Mouse (Mus musculus) forebrain, embryonic 10.5 days (tissue): ENCODE results near the gene Prkn. TPM values are rescaled to one million over a fixed set of nuclear protein-coding genes. Genes with fewer than 3 reads are reported as not detected.

Source experiments
- DNase-seq: peaks from one replicate; pipeline ENCODE4 v3.0.0-alpha.2; 2017; ENCODE audit warnings: low spot score; ENCODE audit errors: extremely low spot score
- H3K27ac ChIP-seq: fragments of 300-500 bp; sonication (generic); 2 replicates; pipeline ENCODE4 v1.5.1; 2016; ENCODE audit warnings: mild to moderate bottlenecking
- H3K27me3 ChIP-seq: fragments of 300-500 bp; sonication (generic); 2 replicates; pipeline ENCODE4 v1.6.1; 2016; ENCODE audit warnings: mild to moderate bottlenecking; ENCODE audit not compliant: poor library complexity, severe bottlenecking
- H3K36me3 ChIP-seq: fragments of 300-500 bp; sonication (generic); replicated peaks from 2 replicates; pipeline ENCODE4 v1.6.1; 2016; ENCODE audit warnings: mild to moderate bottlenecking, moderate library complexity
- H3K4me1 ChIP-seq: fragments of 300-500 bp; sonication (generic); 2 replicates; pipeline ENCODE4 v1.6.1; 2016
- H3K4me3 ChIP-seq: fragments of 300-500 bp; sonication (generic); 2 replicates; pipeline ENCODE4 v1.5.1; 2016; ENCODE audit warnings: mild to moderate bottlenecking, moderate library complexity
- H3K9me3 ChIP-seq: fragments of 300-500 bp; sonication (generic); 2 replicates; pipeline ENCODE4 v1.6.1; 2016; ENCODE audit warnings: mild to moderate bottlenecking, moderate library complexity
- WGBS: fragments of 180-500 bp; shearing (Covaris S2); methylation state at CpG from one replicate; pipeline ENCODE4 v1.1.7; 2016; 5-methylcytosine and 5-hydroxymethylcytosine counted together
- polyA plus RNA-seq: library from polyadenylated mRNA; unstranded; fragments of >200 nt; fragmentation: Nextera tagmentation; extraction: Ambion mirVana; gene quantifications from 2 replicates; pipeline ENCODE4 v1.2.1, GENCODE M21; 2016

Prkn gene
- polyA plus RNA-seq, 1 experiment from 2014 or later, result 0.81 TPM

- Histone ChIP-seq H3K36me3 (no peaks in the 10 kb centered on the region), H3K4me3 (no peak overlapping the region), H3K9me3 (no peaks in the 10 kb centered on the region), H3K4me1 (peaks cover 5% of the 10 kb centered on the region), H3K27me3 (peaks cover 3% of the 10 kb centered on the region), H3K27ac (peak overlapping the region; percentile 54; the same call in 1 of the 2 replicates)
- WGBS, result 75% methylated on average over 6 of the region's 6 CpGs
- DNase-seq, result no peak
These were observed 1198.3 kb downstream of the Prkn start for GRCm38 (mm10) chr17:12038499-12038898.

GRCm38 (mm10) chr17:12039188-12039587 is 1199.0 kb downstream of the Prkn start:
- Histone ChIP-seq H3K27ac (peak overlapping the region; percentile 54; the same call in 1 of the 2 replicates), H3K4me1 (peaks cover 5% of the 10 kb centered on the region), H3K9me3 (no peaks in the 10 kb centered on the region), H3K36me3 (no peaks in the 10 kb centered on the region), H3K27me3 (peaks cover 9% of the 10 kb centered on the region), H3K4me3 (no peak overlapping the region)
- peak; percentile 82 for DNase-seq
- WGBS, result 2% methylated on average over 9 of the region's 9 CpGs

DNA sequence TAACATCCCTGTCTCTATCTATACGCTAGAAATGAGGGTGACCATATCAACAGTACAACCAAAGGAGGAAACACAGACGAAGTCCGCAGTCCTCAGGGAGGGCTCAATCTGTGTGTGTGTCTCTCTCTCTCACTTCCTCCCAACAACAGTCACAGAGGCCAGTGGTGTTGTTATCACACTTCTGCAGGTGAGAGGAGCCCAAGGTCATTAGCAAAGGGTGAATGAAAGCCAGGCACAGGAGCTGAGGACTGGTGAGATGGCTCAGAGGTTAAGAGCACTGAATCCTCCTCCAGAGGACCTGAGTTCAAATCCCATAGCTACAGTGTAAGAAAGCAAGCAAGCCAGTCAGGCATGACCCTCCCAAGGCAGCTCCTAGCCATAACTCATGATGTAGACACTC is 1199.7 kb downstream of the Prkn start:
- no peak overlapping the region for H3K4me3 ChIP-seq
- no peaks in the 10 kb centered on the region for H3K36me3 ChIP-seq
- peaks cover 12% of the 10 kb centered on the region for H3K4me1 ChIP-seq
- peak overlapping the region; percentile 51; the same call in 1 of the 2 replicates for H3K27ac ChIP-seq
- H3K27me3 ChIP-seq, result peaks cover 16% of the 10 kb centered on the region
- DNase-seq, result no peak
- H3K9me3 ChIP-seq, result no peaks in the 10 kb centered on the region
- 80% methylated on average over 3 of the region's 3 CpGs for WGBS

DNA sequence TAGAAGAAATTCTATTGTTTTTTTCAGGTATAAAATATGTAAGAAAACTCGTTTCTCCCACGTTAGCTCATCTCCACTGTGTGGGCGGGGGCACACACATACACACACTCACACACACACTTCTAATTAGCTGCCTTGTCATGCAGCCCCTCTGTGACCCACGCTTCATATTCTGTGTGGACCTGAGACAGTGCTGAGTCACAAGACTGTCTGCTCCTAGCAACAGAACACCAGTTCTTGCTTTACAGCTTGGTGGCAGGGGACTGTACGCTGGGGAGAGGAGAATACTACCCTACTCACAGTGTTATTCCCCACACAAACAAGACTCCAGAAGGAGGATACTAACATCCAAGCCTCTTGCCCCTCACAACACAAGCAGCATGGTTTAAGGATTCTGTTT is 1200.4 kb downstream of the Prkn start:
- no peak overlapping the region for H3K27ac ChIP-seq
- DNase-seq, result no peak
- no peak overlapping the region for H3K4me3 ChIP-seq
- H3K36me3 ChIP-seq, result no peaks in the 10 kb centered on the region
- H3K27me3 ChIP-seq, result peaks cover 20% of the 10 kb centered on the region
- WGBS, result 91% methylated on average over 5 of the region's 5 CpGs
- no peaks in the 10 kb centered on the region for H3K9me3 ChIP-seq
- H3K4me1 ChIP-seq, result peaks cover 15% of the 10 kb centered on the region

DNA sequence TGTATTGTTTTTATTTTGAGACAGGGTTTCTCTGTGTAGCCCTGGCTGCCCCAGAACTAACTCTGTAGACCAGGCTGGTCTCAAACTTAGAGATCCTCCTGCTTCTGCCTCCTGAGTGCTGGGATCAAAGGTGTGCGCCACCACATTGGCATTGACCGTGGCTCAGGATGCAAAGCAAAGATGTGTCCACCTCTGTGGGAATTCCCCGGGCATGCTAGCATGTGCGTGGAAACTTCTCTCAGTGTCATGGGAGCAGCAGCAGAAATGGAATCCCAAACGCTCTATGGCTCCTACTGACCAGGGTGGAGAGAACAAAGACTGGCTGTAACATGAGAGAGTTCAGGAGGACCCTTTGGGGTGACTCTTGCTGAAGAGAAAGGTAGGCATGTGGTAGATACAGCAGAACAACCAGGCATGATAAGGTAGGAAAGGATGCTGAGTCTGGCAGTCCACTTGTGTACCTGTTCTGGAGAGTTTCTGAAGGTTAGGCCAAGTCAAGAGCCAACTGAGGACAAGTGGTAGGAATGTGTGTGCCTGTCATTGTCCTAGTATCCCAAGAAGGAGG is 1201.0 kb downstream of the Prkn start:
- H3K4me1 ChIP-seq, result peaks cover 20% of the 10 kb centered on the region
- WGBS, result 93% methylated on average over 5 of the region's 5 CpGs
- H3K27me3 ChIP-seq, result peaks cover 26% of the 10 kb centered on the region

GRCm38 (mm10) chr17:12042561-12043256 is 1202.5 kb downstream of the Prkn start:
- Histone ChIP-seq H3K4me3 (no peak overlapping the region), H3K9me3 (no peaks in the 10 kb centered on the region), H3K27me3 (peaks cover 34% of the 10 kb centered on the region), H3K27ac (no peak overlapping the region), H3K4me1 (peaks cover 24% of the 10 kb centered on the region), H3K36me3 (no peaks in the 10 kb centered on the region)
- no peak for DNase-seq
- 68% methylated on average over 14 of the region's 14 CpGs for WGBS

More for the DNA sequence above, 1201.0 kb downstream of the Prkn start:
- Histone ChIP-seq H3K36me3 (no peaks in the 10 kb centered on the region), H3K9me3 (no peaks in the 10 kb centered on the region), H3K27ac (no peak overlapping the region), H3K4me3 (no peak overlapping the region)
- no peak for DNase-seq

- Histone ChIP-seq H3K36me3 (no peaks in the 10 kb centered on the region), H3K9me3 (no peaks in the 10 kb centered on the region), H3K27ac (no peak overlapping the region), H3K4me3 (no peak overlapping the region), H3K27me3 (peaks cover 37% of the 10 kb centered on the region), H3K4me1 (peaks cover 25% of the 10 kb centered on the region)
- WGBS, result 52% methylated on average over 8 of the region's 8 CpGs
- no peak for DNase-seq
These were observed 1204.0 kb downstream of the Prkn start for GRCm38 (mm10) chr17:12044222-12044621.

GRCm38 (mm10) chr17:12045861-12046273 is 1205.7 kb downstream of the Prkn start:
- Histone ChIP-seq H3K27ac (no peak overlapping the region), H3K4me3 (no peak overlapping the region), H3K27me3 (peaks cover 37% of the 10 kb centered on the region), H3K4me1 (peaks cover 19% of the 10 kb centered on the region), H3K9me3 (no peaks in the 10 kb centered on the region), H3K36me3 (no peaks in the 10 kb centered on the region)
- DNase-seq, result no peak
- 58% methylated on average over 5 of the region's 5 CpGs for WGBS

DNA sequence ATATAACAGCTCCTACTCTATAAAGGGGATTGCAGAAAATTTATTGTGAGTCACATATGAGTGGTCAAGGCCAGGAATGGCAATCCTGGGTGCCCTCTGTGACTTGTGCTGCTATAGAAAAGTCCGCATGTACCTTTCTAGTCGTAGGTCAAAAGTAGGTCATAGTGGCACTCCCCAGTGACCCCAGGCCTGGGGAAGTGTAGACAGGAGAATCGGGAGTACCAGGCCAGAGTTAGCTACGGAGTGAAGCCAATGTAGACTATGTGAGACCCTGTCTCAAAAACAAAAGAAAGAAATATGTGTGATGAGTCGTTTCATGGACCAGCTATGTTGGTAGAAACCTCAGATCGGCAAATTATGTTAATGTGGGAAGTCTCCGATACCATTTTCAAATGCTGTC is 1206.8 kb downstream of the Prkn start:
- no peaks in the 10 kb centered on the region for H3K9me3 ChIP-seq
- no peaks in the 10 kb centered on the region for H3K36me3 ChIP-seq
- H3K4me1 ChIP-seq, result peaks cover 19% of the 10 kb centered on the region
- H3K27ac ChIP-seq, result no peak overlapping the region
- WGBS, result 65% methylated on average over 7 of the region's 7 CpGs
- H3K4me3 ChIP-seq, result no peak overlapping the region
- no peak for DNase-seq
- H3K27me3 ChIP-seq, result peaks cover 37% of the 10 kb centered on the region

GRCm38 (mm10) chr17:12047523-12047922 is 1207.3 kb downstream of the Prkn start:
- 27% methylated on average over 6 of the region's 6 CpGs for WGBS
- no peaks in the 10 kb centered on the region for H3K36me3 ChIP-seq
- DNase-seq, result no peak
- no peak overlapping the region for H3K4me3 ChIP-seq
- no peaks in the 10 kb centered on the region for H3K9me3 ChIP-seq
- H3K4me1 ChIP-seq, result peaks cover 19% of the 10 kb centered on the region
- peaks cover 37% of the 10 kb centered on the region for H3K27me3 ChIP-seq
- no peak overlapping the region for H3K27ac ChIP-seq

DNA sequence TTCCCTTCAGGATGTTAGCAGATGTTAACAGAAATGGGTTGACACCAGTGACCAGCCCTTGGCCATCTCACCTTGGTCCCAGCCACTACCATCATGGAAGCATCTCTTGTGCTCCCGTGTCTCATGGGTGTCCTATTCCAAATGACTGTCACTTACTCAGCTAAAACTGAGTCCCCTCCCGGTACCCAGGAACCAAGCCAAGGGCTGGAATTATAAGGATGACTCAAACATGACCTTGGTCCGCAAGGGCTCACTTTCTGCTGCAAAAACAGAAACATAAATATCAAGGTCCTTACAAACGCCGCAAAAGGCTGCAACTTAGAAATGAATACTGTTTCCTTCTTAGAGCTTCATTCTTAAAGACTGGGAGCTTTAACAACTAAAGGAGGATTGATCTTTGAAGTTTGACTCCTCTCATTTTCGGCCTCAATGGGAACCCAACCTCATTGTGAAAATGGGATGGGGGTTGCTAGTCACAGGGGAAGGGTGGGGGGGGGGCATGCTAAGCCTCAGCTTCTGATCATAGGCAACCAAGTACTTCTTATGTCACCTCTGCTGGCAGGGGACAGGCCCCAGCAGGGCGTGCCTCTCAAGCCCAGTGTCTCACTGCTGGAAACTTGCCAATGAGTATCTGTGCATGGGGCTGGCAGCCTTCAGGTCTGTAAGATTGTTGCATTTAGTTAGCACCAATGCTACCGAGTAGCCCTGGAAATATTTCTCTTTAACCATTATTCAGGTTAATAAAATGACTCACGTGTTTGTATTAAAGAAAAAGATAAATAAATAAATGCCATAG is 1208.7 kb downstream of the Prkn start:
- WGBS, result 81% methylated on average over 9 of the region's 9 CpGs
- Histone ChIP-seq H3K36me3 (no peaks in the 10 kb centered on the region), H3K27ac (no peak overlapping the region), H3K4me3 (no peak overlapping the region), H3K9me3 (no peaks in the 10 kb centered on the region), H3K27me3 (peaks cover 31% of the 10 kb centered on the region), H3K4me1 (peaks cover 19% of the 10 kb centered on the region)
- no peak for DNase-seq

- Histone ChIP-seq H3K4me3 (no peak overlapping the region), H3K9me3 (no peaks in the 10 kb centered on the region), H3K27me3 (peaks cover 17% of the 10 kb centered on the region), H3K4me1 (peaks cover 10% of the 10 kb centered on the region; the same call in 1 of the 2 replicates), H3K36me3 (no peaks in the 10 kb centered on the region), H3K27ac (no peak overlapping the region)
- DNase-seq, result no peak
- WGBS, result 91% methylated on average over 5 of the region's 5 CpGs
These were observed 1210.1 kb downstream of the Prkn start for GRCm38 (mm10) chr17:12050261-12050660.

- Histone ChIP-seq H3K27me3 (peaks cover 12% of the 10 kb centered on the region), H3K4me3 (no peak overlapping the region), H3K4me1 (peaks cover 5% of the 10 kb centered on the region; the same call in 1 of the 2 replicates), H3K9me3 (no peaks in the 10 kb centered on the region), H3K36me3 (no peaks in the 10 kb centered on the region), H3K27ac (no peak overlapping the region)
- 87% methylated on average over 3 of the region's 3 CpGs for WGBS
- peak; percentile 11 for DNase-seq
These were observed 1210.8 kb downstream of the Prkn start for GRCm38 (mm10) chr17:12051031-12051430.
